Mouse (Mus musculus): Measurements from ENCODE around the gene 4930539E08Rik. TPM values are rescaled to one million over a fixed set of nuclear protein-coding genes. Genes with fewer than 3 reads are reported as not detected.

The 4930539E08Rik gene
- polyA plus RNA-seq, 1 experiment from 2014 or later = not detected

GRCm38 (mm10) chr17:28922096-28922495 lies 7.0 kb upstream of the 4930539E08Rik start:
- no peak for ATAC-seq (ENCODE audit: low FRiP score)
- Histone ChIP-seq H3K36me3 (ENCODE audit: control insufficient read depth, insufficient read depth, low read length) (no peaks in the 10 kb centered on the region), H3K4me1 (replicated peaks; ENCODE audit: control insufficient read depth, insufficient read depth, low read length) (no peaks in the 10 kb centered on the region), H3K27me3 (ENCODE audit: control insufficient read depth, insufficient read depth, low read length) (no peaks in the 10 kb centered on the region), H3K27ac (ENCODE audit: low read depth, low read length) (no peak overlapping the region), H3K4me3 (ENCODE audit: low read depth, low read length) (no peak overlapping the region), H3K9ac (ENCODE audit: low read depth, low read length) (no peak overlapping the region), H3K4me2 (replicated peaks; ENCODE audit: low read depth, low read length) (no peak overlapping the region), H3K9me3 (ENCODE audit: control insufficient read depth, low read length) (no peaks in the 10 kb centered on the region)
- WGBS = 76% methylated on average over 6 of the region's 6 CpGs
- no peak for DNase-seq (ENCODE audit: low spot score)

GRCm38 (mm10) chr17:28921086-28921485 lies 6.0 kb upstream of the 4930539E08Rik start:
- 85% methylated on average over 8 of the region's 8 CpGs for WGBS
- ATAC-seq (ENCODE audit: low FRiP score) = no peak
- Histone ChIP-seq H3K36me3 (ENCODE audit: control insufficient read depth, insufficient read depth, low read length) (no peaks in the 10 kb centered on the region), H3K4me1 (replicated peaks; ENCODE audit: control insufficient read depth, insufficient read depth, low read length) (no peaks in the 10 kb centered on the region), H3K9me3 (ENCODE audit: control insufficient read depth, low read length) (no peaks in the 10 kb centered on the region), H3K27ac (ENCODE audit: low read depth, low read length) (no peak overlapping the region), H3K27me3 (ENCODE audit: control insufficient read depth, insufficient read depth, low read length) (no peaks in the 10 kb centered on the region), H3K4me2 (replicated peaks; ENCODE audit: low read depth, low read length) (no peak overlapping the region), H3K4me3 (ENCODE audit: low read depth, low read length) (no peak overlapping the region), H3K9ac (ENCODE audit: low read depth, low read length) (no peak overlapping the region)
- no peak for DNase-seq (ENCODE audit: low spot score)

GRCm38 (mm10) chr17:28916520-28916919 lies 1.4 kb upstream of the 4930539E08Rik start:
- Histone ChIP-seq H3K4me2 (replicated peaks; ENCODE audit: low read depth, low read length) (no peak overlapping the region), H3K4me1 (replicated peaks; ENCODE audit: control insufficient read depth, insufficient read depth, low read length) (no peaks in the 10 kb centered on the region), H3K9me3 (ENCODE audit: control insufficient read depth, low read length) (no peaks in the 10 kb centered on the region), H3K9ac (ENCODE audit: low read depth, low read length) (no peak overlapping the region), H3K36me3 (ENCODE audit: control insufficient read depth, insufficient read depth, low read length) (no peaks in the 10 kb centered on the region), H3K27me3 (ENCODE audit: control insufficient read depth, insufficient read depth, low read length) (no peaks in the 10 kb centered on the region), H3K27ac (ENCODE audit: low read depth, low read length) (no peak overlapping the region), H3K4me3 (ENCODE audit: low read depth, low read length) (no peak overlapping the region)
- WGBS = 100% methylated on average over 1 of the region's 1 CpGs
- DNase-seq (ENCODE audit: low spot score) = no peak
- ATAC-seq (ENCODE audit: low FRiP score) = no peak

- no peak overlapping the region for H3K4me3 ChIP-seq (ENCODE audit: low read depth, low read length)
- WGBS = 82% methylated on average over 6 of the region's 6 CpGs
- no peak for ATAC-seq (ENCODE audit: low FRiP score)
Measured at GRCm38 (mm10) chr17:28913940-28914339, 1.2 kb downstream of the 4930539E08Rik start.

GRCm38 (mm10) chr17:28913200-28913599 lies 1.9 kb downstream of the 4930539E08Rik start:
- 80% methylated on average over 5 of the region's 5 CpGs for WGBS
- Histone ChIP-seq H3K9me3 (ENCODE audit: control insufficient read depth, low read length) (no peaks in the 10 kb centered on the region), H3K27ac (ENCODE audit: low read depth, low read length) (no peak overlapping the region), H3K9ac (ENCODE audit: low read depth, low read length) (no peak overlapping the region), H3K4me3 (ENCODE audit: low read depth, low read length) (no peak overlapping the region), H3K4me2 (replicated peaks; ENCODE audit: low read depth, low read length) (no peak overlapping the region), H3K36me3 (ENCODE audit: control insufficient read depth, insufficient read depth, low read length) (no peaks in the 10 kb centered on the region), H3K4me1 (replicated peaks; ENCODE audit: control insufficient read depth, insufficient read depth, low read length) (0 out of 2 replicates have a peak, but pooled peaks cover 2% of the 10 kb centered on the region), H3K27me3 (ENCODE audit: control insufficient read depth, insufficient read depth, low read length) (peaks cover 10% of the 10 kb centered on the region; the same call in 1 of the 2 replicates)
- DNase-seq (ENCODE audit: low spot score) (no peak), ATAC-seq (ENCODE audit: low FRiP score) (no peak)

More at GRCm38 (mm10) chr17:28913940-28914339, 1.2 kb downstream of the 4930539E08Rik start:
- no peak overlapping the region for H3K9ac ChIP-seq (ENCODE audit: low read depth, low read length)
- no peaks in the 10 kb centered on the region for H3K9me3 ChIP-seq (ENCODE audit: control insufficient read depth, low read length)
- no peak overlapping the region for H3K4me2 ChIP-seq (replicated peaks; ENCODE audit: low read depth, low read length)
- no peak for DNase-seq (ENCODE audit: low spot score)
- H3K27ac ChIP-seq (ENCODE audit: low read depth, low read length) = no peak overlapping the region
- 0 out of 2 replicates have a peak, but pooled peaks cover 2% of the 10 kb centered on the region for H3K4me1 ChIP-seq (replicated peaks; ENCODE audit: control insufficient read depth, insufficient read depth, low read length)
- no peaks in the 10 kb centered on the region for H3K36me3 ChIP-seq (ENCODE audit: control insufficient read depth, insufficient read depth, low read length)
- H3K27me3 ChIP-seq (ENCODE audit: control insufficient read depth, insufficient read depth, low read length) = peaks cover 10% of the 10 kb centered on the region; the same call in 1 of the 2 replicates

- ATAC-seq (ENCODE audit: low FRiP score) (no peak), DNase-seq (ENCODE audit: low spot score) (no peak)
- Histone ChIP-seq H3K4me1 (replicated peaks; ENCODE audit: control insufficient read depth, insufficient read depth, low read length) (0 out of 2 replicates have a peak, but pooled peaks cover 2% of the 10 kb centered on the region), H3K36me3 (ENCODE audit: control insufficient read depth, insufficient read depth, low read length) (no peaks in the 10 kb centered on the region), H3K27ac (ENCODE audit: low read depth, low read length) (no peak overlapping the region), H3K9me3 (ENCODE audit: control insufficient read depth, low read length) (no peaks in the 10 kb centered on the region), H3K4me2 (replicated peaks; ENCODE audit: low read depth, low read length) (no peak overlapping the region), H3K27me3 (ENCODE audit: control insufficient read depth, insufficient read depth, low read length) (peaks cover 10% of the 10 kb centered on the region; the same call in 1 of the 2 replicates), H3K4me3 (ENCODE audit: low read depth, low read length) (no peak overlapping the region), H3K9ac (ENCODE audit: low read depth, low read length) (no peak overlapping the region)
- 19% methylated on average over 7 of the region's 7 CpGs for WGBS
Measured at GRCm38 (mm10) chr17:28910139-28910538, 5.0 kb downstream of the 4930539E08Rik start.

- Histone ChIP-seq H3K4me1 (replicated peaks; ENCODE audit: control insufficient read depth, insufficient read depth, low read length) (0 out of 2 replicates have a peak, but pooled peaks cover 5% of the 10 kb centered on the region), H3K27ac (ENCODE audit: low read depth, low read length) (no peak overlapping the region), H3K4me2 (replicated peaks; ENCODE audit: low read depth, low read length) (peak overlapping the region; percentile 42), H3K9me3 (ENCODE audit: control insufficient read depth, low read length) (no peaks in the 10 kb centered on the region), H3K9ac (ENCODE audit: low read depth, low read length) (no peak overlapping the region), H3K4me3 (ENCODE audit: low read depth, low read length) (peak overlapping the region; percentile 10), H3K36me3 (ENCODE audit: control insufficient read depth, insufficient read depth, low read length) (no peaks in the 10 kb centered on the region), H3K27me3 (ENCODE audit: control insufficient read depth, insufficient read depth, low read length) (peaks cover 10% of the 10 kb centered on the region; the same call in 1 of the 2 replicates)
- DNase-seq (ENCODE audit: low spot score) = peak; percentile 76
- 8% methylated on average over 28 of the region's 29 CpGs for WGBS
- ATAC-seq (ENCODE audit: low FRiP score) = no peak
Measured at GRCm38 (mm10) chr17:28909252-28909941, 5.7 kb downstream of the 4930539E08Rik start.

- Histone ChIP-seq H3K4me3 (ENCODE audit: low read depth, low read length) (no peak overlapping the region), H3K27me3 (ENCODE audit: control insufficient read depth, insufficient read depth, low read length) (peaks cover 10% of the 10 kb centered on the region; the same call in 1 of the 2 replicates), H3K4me1 (replicated peaks; ENCODE audit: control insufficient read depth, insufficient read depth, low read length) (0 out of 2 replicates have a peak, but pooled peaks cover 5% of the 10 kb centered on the region), H3K36me3 (ENCODE audit: control insufficient read depth, insufficient read depth, low read length) (no peaks in the 10 kb centered on the region), H3K27ac (ENCODE audit: low read depth, low read length) (no peak overlapping the region), H3K9ac (ENCODE audit: low read depth, low read length) (no peak overlapping the region), H3K4me2 (replicated peaks; ENCODE audit: low read depth, low read length) (no peak overlapping the region), H3K9me3 (ENCODE audit: control insufficient read depth, low read length) (no peaks in the 10 kb centered on the region)
- DNase-seq (ENCODE audit: low spot score) (no peak), ATAC-seq (ENCODE audit: low FRiP score) (no peak)
- WGBS = 83% methylated on average over 7 of the region's 7 CpGs
Measured at GRCm38 (mm10) chr17:28907959-28908358, 7.2 kb downstream of the 4930539E08Rik start.

Data from hindbrain, embryonic 11.5 days (tissue).